ENCODE assay signal across 1 mouse cellular context in genomic region chr2:156919191-156919590, GRCm38 (mm10). TPM values are rescaled to one million over a fixed set of nuclear protein-coding genes. Genes with fewer than 3 reads are reported as not detected.
"Had no signal": no experiment of that assay in that cellular context is flagged by ENCODE, and none has a peak within 500 bp of the region (broad histone marks: within the 10 kb centered on the region; RNA-seq: fewer than 3 reads in every experiment).

No protein-coding gene starts in this region.

RNA-seq across cellular contexts. Expression of gene Sla2, which starts 32.2 kb away (rescaled TPM):
- polyA plus RNA-seq: neural tube, embryonic 13.5 days had no signal
